Mouse (Mus musculus) cerebellum, postnatal 36 days (tissue): ENCODE data around the gene Cyp8b1.

ENCODE experiments used
- DNase-seq, 2 experiments: peaks; one replicate each; pipeline ENCODE4 v3.0.0; 2021 to 2022; ENCODE audit warnings: mixed read lengths in 2 of 2

Gene Cyp8b1

DNA sequence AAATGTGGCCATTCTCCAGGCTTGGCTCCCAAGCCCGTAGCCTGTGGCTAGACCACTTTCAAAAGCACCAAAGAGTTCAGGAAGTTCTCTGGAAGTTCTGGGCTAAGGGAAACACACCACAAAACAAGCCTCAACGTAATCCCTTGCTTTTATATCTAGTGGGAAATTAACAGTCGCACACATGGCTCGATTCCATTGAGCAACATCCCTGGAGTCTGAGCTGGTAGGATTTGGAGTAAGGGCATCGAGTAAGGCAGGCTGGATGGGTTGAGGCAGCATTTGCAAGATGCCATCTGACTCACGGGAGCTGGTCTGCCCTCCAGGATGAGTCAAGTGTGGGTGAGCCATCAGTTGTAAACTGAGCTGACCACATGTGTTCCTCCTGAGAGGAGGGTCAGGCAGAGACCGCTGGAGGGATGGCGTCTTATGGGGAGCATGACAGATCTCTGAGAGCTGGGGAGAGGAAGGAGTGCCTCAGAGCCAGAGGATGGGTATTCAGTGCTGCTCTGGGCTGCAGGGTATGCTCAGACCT, 1.8 kb downstream of the Cyp8b1 start:
- no peak for DNase-seq

DNA sequence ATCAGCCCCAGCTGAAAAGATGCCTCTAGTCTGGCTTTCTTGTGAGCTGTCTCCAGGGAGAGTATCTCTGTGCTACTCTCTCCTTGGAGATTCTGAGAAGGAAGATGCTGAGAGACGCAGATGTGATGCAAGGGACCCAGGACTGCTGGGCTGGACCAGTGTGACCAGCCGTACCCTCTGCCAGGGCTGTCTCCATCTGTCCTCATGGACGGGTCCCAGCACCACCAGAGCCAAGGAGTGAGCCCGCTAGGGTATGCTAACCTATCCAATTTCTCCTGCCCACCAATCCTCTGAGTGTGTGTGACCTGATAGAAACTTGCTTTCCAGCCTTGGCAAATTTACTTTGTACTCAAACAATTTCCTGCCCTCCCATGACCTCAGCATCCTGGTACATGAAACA, 3.3 kb downstream of the Cyp8b1 start:
- no peak for DNase-seq

DNA sequence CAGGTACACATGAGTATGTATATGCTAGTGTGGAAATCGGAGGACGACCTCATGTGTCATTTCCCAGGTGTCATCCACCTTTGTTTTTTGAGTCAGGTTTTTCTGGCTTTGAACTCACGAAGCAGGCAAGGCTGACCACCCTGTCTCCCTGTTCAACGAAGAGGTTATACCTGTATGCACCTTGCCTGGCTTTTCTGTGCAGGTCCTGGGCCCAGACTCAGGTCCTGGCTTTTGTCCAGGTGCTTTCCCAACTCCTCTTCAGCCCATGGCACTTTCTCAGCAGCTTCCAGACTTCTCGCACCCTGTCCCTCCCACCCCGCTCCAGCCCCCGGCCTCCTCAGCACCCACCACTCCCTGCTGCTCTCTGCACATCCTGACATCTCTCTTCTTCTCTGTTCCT, 4.9 kb downstream of the Cyp8b1 start:
- DNase-seq, result no peak

DNA sequence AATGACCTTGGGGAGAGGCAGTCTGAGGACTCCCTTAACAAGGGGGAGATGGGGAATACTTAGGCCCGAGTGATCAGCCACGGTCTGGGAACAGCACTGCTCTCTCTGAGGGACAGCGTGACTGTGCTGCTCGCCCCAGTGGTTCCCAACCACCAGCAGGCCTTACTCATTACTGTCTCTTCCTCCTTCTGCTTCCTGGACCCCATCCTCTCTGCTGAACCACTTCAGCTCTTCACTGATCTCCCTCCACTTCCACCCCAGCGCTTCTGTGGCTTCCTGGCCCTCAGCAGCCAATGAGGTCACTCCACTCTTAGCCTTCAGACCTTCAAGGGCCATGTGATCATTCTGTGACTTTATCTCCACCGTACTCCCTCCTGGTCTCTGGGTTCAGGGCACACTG, 6.5 kb downstream of the Cyp8b1 start:
- DNase-seq, result no peak

DNA sequence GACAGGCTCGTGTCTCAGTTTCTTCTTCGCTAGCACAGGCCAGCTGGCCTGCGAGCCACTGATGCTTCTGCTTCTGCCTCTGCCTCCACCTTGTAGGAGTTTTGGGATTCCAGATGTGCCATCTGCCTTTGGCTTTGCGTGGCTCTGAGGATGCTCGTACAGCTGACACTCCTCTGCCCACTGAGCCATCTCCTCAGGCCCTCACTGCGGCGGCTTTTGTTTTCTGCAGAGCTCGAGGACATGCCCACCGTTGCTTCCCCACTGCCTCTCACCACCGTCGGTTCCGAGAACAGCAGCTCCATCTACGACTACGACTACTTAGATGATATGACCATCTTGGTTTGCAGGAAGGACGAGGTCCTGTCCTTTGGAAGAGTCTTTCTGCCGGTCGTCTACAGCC, 7.8 kb downstream of the Cyp8b1 start:
- DNase-seq, result no peak

DNA sequence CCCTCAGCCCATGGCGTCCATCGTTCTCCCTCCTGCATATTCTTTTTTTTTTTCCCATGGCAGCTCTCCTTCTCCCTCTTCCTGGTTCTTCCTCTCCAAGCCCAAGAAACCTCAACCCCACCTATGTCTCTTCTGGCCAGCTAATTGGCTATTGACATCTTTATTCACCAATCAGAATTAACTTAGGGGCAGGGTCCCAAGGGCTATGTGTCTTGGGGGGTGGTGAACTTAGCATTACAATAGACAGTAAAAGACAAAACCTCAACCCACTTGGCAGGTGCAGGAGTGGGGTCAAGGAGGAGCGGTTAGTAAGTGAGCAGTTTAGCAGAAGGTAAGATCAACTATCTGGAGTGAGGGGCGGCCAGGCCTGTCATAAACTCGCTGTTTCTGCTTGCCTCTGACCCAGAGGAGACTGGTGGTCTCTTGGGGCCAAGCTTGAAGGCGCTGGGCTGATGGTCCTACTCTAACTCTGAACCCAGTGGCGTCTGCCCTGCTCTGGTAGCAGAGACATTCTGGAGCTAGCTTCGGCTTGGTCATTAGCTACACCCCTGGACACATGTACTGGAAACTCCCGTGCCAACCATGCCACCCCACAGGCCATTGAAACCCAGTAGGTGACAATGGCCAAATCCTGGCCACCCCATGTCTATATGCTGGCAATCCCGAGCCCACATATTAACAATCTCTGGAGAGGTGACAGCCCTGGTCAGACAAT, 8.6 kb downstream of the Cyp8b1 start:
- no peak for DNase-seq

DNA sequence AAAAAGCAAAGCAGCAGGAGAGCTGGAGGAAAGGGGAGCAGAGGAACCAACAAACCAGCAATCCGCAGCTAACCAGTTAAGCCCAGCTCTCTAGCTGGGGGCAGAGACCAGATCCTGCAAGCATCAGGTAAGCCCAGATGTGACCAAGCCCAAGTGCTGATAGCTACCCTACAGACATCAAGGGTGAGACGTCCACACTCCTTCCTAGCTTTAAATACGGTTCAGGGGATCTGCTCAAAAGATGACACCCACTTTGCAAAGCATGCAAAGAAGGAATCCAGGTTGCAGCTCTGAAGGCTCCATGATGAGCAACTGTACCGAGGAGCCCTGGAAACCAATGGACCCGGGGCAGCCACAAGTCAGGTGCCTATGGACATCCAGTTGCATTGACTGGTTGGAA, 9.6 kb downstream of the Cyp8b1 start:
- DNase-seq, result no peak

DNA sequence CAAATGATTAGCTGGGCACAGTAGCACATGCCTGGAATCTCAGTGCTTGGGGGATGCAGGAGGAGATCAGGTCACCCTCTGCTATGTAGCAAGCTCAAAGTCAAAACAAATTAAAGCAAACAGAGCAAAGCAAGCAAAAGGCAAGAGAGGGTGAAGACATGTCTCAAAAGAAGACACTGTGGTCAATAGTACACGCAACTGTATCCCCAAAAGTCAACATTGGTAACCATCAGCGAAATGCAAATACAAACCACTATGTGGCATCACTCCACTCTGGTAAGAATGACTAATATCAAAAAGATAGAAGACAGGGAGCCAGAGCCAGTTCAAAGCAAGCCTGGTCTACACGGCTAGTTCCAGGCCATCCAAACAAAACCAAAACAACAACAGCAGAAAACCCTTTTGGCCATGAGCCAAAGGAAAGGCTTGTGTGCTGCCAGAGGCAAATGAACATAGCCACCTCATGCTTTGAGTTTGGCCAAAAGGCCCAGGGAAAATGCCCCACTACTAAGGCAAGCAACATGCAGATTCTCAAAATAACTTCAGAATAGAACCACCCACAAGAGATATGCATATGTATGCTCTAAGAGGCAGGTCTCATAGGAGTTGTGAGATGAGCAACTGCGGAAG, 10.4 kb downstream of the Cyp8b1 start:
- no peak for DNase-seq

DNA sequence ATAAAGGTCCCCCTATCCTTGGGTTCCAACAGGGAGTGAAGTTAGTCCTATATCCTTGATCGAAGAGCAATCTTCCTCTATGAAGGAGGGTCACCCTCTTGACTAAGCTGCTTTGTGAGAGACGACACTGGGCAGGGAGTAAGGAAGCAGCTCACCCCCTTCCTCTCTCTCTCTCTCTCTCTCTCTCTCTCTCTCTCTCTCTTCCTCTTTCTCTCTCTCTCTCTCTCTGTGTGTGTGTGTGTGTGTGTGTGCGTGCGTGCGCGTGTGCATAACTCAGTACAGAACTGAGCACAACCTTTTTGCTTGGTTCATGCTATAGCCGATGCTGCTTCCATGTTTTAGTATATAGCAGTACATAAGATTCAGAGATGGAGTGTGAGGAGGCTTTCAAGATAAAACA, 11.2 kb downstream of the Cyp8b1 start:
- DNase-seq, result no peak

DNA sequence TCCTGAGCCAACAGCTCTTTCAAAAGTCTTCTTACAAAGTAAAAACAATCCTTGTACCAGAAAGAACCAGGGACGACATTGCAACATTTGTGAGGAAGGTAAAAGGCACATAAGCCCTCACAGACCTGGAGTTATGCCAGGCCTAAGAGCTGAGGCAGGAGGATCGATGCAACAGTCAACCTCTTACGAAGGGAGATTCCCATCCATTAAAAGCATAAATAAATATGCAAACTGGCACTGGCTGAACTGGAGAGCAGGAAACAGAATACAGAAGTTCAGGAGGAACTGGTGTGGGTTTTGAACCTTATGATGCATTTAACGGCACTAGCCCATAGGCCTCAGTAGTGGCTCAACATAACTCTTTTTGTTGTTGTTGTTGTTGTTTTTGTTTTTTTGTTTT, 11.8 kb downstream of the Cyp8b1 start:
- DNase-seq, result no peak

DNA sequence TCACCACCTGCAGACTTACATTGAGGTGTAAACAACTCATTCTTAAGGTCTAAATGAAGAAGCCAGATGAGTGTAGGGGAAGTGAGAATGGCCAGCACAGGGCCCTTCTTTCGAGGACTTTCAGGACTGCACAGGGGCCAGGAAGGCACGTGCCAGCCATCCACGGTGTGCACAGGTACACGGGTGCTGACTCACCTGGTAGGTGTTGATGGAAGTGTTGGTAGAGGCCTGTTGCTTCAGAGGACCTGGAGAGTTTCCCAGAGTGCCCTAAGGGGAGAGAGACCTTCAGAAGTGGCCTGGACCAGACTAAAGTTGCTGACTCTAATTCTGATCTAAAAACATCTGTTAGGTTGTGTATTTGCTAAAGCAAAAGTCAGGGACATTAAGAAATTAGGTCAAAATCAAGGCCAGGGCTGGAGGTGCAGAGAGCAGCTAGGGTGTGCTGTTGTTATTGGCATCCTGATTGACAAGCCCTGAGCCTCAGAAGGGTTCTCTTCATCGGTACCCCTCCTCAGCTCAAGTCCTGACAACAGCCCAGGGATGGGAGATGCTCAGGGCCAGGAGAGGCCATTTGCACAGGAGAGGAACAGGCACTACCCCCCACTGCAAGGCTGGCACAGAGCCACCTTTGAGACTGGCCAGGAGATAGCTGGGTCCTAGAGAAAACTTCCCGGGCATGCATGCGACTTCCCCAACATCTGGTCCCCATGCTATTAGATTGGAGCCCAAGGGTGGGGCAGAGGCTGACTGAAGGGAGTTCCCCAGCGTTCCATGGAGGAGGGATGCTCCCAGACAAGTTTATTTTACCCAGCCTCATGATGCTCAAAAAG, 12.4 kb downstream of the Cyp8b1 start:
- DNase-seq, result peak; percentile 39 to 61

DNA sequence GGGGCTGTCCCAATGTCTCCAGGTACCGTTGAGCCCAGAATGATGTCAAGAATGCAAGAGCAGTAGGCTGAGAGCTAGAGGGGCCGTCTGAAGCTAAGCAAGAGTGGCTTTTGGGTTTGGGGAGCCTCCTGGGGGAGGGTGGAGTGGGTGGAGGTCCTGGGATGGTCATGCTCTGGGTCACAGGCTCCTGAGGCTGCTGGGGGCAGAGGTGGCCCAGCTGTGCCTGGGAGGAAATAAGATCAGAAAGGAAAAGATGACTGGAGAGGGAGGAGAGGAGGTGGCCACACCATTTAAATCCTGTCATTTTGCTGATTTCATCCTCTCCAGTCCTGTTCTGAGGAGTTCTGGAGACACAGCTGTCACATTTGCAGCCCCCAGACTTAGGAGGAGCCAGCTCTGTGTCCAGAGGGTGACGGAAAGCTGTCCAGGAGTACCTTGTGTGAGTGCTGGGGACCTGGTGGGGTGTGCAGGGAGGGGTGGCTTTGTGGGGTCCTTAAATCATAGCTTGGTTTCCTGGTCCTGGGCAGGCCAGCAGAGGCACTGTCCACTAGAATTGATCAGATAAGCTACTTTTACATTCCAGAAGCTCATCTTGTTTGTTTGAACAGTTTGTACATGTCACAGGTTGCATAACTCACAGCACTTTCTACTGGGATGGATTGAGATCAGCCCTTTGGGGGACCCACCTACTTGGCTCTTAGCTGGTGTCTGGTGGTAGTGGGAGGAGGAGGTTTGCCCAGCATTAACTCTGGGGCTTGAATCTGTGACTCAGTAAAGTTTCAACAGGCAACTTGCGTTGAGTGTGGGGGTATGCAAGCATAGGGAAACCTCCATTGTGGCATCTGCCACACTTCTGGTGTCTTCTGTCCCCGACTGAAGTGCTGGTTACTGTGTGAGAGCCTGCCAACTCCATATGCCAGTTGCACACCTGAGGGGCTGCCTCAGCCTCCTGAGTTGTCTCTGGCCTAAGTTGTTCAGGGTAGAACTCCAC, 14.1 kb downstream of the Cyp8b1 start:
- DNase-seq, result no peak

DNA sequence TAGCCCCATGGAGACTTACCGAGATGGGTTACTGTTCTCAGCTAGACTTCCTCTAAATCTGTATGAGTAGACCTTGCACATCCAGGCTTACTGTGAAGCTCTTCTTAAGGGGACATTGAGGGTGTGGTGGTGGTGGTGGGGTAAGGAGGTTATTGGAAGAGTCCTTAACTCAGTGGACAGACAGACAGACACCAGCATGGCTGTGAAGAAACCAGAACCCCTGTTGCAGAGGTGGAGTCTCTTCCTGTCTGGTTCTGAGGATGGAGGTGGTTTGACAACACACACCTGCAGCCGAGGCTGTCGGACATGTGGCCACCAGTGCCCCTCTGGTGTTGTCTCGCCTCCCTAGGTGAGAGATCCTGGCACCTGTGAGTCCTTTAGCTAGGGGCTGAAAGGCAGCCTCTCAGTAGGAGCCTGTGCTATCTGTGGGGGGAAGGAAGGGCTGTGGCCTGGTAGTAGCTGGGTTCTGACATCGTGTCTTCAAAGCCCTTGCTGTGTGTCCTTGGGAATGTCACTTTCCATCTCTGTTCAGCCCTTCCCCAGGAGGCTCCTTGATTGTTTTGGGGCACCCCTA, 15.7 kb downstream of the Cyp8b1 start:
- DNase-seq, result no peak

DNA sequence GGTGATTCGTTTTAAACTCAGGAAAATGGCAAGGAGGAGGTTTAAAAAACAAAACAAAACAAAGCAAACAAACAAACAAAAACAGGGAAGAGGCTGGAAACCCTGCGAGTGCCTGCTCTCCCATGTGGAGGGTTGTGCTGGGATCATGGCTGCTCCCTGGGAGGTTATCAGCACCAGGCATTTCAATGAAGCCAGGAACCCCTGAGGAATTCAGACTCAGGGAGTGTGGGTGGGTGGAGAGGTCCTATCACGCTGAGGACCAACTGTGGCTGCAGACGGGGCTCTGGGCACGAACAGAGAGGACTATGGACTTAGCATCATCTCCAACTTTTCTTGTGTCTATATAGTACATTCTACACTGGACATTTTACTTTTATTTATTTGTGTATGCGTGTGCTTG, 16.8 kb downstream of the Cyp8b1 start:
- DNase-seq, result no peak

DNA sequence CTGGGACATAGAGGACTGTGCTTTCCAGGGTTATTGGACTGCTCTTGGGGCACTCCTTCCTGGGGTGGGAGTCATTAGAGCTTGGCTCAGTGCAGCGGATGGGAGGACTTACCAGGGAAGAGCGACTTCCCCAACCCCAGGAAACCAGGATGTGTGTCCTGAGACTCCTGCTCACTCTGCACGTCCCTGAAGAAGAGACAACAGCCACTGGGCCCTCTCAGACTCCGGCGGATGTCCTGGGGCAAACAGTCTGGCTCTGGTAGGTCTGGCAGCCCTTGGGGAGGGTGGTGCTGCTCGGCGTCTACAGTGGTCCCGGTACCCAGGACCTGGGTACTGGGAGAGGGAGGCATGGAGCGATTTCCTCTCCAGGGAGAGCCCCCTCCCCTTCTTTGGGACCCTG, 17.9 kb downstream of the Cyp8b1 start, which contains the start of gene Ackr2:
TSS of gene Ackr2 (plus strand) at position 111 of the 400 bp plus-strand sequence.
- no peak for DNase-seq

DNA sequence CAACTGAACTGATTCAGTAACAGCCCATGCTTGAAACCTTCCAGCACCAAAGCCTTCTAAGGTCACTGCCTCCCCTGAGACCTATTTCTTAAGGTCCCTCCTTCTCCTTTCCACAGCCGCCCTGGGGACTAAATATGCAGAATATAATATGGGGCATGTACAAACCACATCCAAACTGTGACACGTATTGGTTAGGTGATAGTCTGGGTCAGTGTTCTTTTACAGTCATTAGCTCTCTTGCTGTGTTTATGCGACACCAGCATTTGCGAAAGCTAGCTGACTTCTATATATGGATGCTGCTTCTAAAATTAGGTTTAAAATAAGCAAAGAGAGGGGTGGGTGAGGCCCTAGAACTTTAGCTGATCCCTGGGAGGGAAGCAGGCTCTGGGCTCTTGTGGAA, 19.3 kb downstream of the Cyp8b1 start:
- no peak for DNase-seq

DNA sequence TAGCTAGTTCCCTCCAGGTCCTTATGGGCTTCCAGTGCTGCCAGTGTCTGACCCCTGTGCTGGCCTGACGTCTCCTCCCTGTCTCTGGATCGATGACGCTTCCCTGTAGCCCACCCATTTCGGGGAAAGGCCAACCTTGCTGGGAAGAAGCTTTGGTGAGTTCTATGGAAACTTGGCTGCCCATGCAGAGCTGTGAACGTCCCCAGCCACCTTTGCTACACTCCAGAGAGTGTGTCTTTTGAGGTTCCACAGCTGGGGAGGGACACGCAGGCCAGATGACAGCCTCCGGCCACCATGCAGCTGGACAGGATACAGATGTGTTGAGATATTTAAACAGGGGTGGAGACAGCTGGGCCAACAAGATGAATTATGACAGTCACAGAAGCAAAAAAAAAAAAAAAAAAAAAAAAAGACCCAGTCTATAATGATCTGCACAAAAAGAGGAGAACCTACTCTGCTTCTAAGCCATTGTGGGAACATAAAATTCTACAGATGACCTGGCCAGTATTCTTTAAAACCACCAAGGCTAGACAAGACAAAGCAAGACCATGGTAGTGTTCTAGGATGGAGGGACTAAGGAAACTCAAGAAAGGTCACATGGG, 20.6 kb downstream of the Cyp8b1 start:
- no peak for DNase-seq

DNA sequence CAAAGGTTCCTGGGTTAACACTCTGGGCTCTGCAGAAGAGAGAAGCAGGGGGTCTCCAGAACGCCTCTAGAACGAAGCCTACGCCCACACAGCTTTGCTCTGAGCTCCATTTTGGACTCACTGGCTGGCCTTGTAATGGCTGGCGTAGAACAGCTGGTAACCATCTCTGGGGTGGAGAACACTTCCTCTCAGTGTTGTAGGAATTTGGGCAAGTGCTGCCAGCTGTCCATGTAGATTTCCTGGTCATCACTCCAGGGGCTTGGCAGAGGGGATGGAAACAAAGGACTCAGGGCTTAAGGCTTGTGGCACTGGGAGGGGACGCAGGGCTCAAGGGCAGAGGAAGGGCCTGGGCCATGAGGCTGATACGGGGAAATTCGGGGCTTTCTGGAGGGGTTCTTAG, 21.7 kb downstream of the Cyp8b1 start:
- DNase-seq, result no peak

DNA sequence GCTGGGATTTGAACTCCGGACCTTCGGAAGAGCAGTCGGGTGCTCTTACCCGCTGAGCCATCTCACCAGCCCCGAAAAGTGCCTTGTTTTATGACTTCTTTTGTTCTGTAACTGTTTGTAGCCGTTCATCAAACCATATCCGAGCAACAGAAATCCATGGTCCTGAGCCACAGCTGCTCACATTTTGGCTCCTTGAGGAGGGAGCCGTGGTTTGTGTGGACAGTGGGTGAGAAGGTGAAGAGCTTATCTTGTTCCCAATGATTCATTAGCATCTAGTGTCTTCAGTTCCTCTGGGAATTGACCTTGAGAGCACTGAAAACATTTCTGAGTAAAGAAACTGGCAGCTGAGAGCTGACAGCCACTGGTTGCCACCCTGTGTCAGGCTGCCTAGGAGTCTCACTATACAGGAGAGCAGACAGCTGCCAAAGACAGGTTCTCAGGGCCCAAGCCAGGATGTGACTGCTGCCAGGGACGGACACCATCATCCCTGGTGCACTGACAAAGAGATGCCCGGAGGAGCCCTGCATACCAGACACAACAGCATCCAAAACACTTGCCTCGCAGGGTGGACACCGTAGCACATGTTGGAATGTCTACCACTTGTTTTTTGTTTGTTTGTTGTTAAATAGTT, 23.9 kb downstream of the Cyp8b1 start:
- DNase-seq, result no peak

DNA sequence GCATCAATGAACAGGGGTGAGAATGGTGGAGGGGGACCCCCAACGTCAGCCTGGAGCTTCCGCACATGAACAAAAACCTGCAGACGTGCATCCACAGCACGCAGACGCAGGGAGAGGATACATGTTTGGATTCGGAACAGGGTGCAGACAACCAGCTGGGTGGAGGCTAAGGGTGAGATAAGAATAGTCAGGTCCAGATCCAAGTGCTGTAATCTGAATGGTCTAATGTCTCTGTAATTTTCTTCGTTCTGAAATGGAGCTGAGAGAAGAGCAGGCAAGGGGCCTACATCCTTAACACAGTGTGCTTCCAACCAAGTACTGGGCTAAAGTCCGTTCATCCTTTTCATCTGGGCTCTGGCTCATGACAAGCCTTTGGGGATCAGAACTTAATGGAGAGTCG, 24.8 kb downstream of the Cyp8b1 start:
- DNase-seq, result no peak

DNA sequence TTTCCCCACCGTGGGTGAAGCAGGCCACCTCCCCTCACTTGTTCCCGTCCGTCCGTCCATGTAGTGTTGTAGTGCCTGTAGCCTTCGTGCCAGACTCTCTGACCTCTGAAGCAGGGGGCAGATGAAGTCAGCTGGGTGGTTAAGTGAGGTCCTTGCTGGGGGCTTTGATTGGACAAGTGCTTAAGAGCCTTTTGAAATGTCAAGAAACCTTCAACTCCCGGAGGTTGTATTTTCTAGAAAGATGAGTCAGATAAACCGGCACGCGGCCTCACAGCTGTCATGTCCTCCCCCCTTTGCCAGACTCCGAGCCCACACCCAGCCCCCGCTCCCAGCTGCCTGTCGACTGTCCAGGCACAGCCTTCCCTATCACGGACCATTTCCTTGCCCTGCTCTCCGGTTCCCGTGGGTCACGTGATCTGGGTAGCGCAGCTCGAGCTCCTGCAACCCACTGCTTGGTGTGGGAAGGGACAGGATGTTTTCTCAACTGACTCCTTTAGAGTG, 25.6 kb downstream of the Cyp8b1 start:
- peak in 1 of 2 experiments; percentile 7 for DNase-seq
